Mouse (Mus musculus): ENCODE data around the gene Ndrg2.
A peak's percentile ranks its signal among the peaks of the same experiment; 100 is the strongest.

Ndrg2 gene

GRCm38 (mm10) chr14:51913062-51913959 lies 647 bp downstream of the Ndrg2 start:
- DNase-seq (ENCODE audit: extremely low read depth, low read depth, low spot score): no peak

GRCm38 (mm10) chr14:51912391-51913061 lies 1.4 kb downstream of the Ndrg2 start:
- no peak for DNase-seq (ENCODE audit: extremely low read depth, low read depth, low spot score)

DNA sequence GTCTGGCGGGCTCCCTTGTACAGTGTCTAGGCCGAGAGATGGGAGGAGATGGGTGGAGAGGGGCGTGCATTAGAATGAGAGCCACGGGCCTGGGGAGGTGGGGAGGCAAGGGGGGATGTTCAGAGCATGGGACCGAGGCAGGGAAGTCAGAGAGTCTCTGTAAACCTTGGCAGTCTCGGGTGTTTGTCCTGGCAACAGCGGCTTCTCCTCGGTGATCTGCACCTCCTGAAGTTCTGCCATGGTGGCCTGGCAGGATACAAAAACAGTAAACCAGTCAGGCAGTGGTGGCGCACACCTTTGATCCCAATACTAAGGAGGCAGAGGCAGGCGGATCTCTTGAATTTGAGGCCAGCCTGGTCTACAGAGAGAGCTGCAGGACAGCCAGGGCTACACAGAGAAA lies 2.7 kb downstream of the Ndrg2 start:
- no peak for DNase-seq (ENCODE audit: extremely low read depth, low read depth, low spot score)

GRCm38 (mm10) chr14:51906102-51906501 lies 7.9 kb downstream of the Ndrg2 start:
- DNase-seq (ENCODE audit: extremely low read depth, low read depth, low spot score): no peak

- DNase-seq (ENCODE audit: extremely low read depth, low read depth, low spot score): no peak
Measured at GRCm38 (mm10) chr14:51904706-51905105, 9.3 kb downstream of the Ndrg2 start.

- no peak for DNase-seq (ENCODE audit: extremely low read depth, low read depth, low spot score)
Measured at GRCm38 (mm10) chr14:51903782-51904181, 10.2 kb downstream of the Ndrg2 start.

DNA sequence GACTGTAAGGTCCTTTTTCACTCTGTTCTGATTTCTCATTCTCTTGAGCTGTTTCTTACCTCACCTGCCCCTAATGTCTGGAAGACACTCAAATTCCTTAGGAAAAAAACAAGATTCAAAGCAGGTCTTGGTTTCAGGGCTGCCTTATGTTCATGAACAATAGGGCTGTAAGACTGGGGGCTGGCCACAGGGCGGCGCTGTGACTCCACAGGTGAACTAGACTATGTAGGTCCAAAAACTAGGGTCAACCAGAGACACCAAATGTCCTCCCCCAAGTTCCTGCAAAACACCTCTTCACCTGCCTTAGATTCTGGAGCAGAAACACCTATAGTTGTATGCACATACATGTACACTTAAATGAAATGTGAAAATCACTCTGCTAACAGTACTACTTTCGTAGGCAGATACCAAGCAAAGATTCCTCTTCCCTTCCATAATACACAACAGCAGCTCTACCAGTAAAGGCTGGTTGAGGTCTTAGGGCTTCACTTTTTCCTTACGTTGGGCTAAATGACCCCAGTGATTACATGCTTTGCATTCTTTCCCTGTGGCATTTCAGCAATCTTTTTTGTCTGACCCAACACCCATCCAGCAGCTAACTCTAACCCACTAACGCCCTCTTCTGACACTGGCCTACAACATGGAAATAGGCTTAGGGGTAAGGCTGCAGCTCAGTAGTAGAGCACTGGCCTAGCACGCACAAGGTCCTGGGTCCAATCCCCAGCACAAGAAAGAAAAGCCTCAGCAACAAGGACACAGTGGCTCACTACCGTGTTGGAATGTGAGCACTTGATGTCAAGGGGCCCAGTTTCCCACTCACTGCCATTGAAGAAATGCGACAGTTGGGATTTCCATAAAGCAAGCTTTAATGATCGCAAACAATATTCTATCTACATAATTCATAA lies 10.9 kb downstream of the Ndrg2 start:
- no peak for DNase-seq (ENCODE audit: extremely low read depth, low read depth, low spot score)

- no peak for DNase-seq (ENCODE audit: extremely low read depth, low read depth, low spot score)
Measured at GRCm38 (mm10) chr14:51899351-51899750, 14.6 kb downstream of the Ndrg2 start.

DNA sequence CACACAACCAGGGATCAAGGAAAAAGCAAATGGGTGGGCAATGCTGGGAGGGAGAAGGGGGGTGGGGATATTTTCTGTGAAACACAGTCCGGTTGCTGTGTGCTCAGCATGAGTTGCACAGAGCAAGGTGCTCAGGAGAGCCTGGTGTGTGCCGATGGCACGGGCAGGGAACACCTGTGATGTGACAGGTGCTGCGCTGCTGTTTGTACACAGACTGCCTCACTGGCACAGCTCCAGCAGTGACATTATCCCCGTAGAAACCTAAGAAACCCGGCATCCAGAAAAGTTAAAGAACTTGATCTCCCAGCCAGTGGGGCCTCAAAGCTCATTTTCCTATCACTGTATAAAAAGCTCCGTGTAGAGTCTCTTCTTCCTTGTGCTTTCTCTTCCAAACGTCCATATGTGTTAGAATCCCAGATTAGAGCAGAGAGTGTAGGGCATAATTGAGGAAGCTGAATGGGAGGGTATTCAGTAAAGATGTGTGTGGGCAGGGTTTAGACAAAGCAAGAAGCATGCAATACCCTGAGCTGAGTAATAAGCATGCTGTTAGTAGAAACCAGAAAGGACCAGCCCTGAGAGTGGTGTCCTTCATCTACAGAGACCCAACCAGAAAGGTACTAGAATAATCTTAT lies 17.3 kb downstream of the Ndrg2 start:
- DNase-seq (ENCODE audit: extremely low read depth, low read depth, low spot score): no peak

DNA sequence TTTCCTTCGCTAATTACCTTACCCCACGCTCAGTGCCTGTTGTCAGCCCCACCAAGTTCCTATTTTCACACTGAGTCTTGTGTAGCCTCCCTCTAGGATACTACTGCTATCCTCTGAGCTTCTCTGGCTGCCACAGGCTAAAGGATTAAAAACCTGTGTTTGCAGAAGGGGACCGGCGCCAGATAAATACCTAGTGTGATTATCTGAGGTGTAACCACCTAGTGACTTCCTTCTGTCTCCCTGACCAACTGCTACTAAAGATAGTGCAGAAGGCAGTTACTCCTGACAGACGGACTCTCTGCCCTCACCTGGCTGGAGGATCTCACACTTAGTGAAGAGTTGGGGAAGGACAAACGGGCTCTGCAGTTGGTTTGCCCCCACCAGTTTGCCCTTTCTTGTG lies 17.9 kb downstream of the Ndrg2 start:
- DNase-seq (ENCODE audit: extremely low read depth, low read depth, low spot score): no peak

DNA sequence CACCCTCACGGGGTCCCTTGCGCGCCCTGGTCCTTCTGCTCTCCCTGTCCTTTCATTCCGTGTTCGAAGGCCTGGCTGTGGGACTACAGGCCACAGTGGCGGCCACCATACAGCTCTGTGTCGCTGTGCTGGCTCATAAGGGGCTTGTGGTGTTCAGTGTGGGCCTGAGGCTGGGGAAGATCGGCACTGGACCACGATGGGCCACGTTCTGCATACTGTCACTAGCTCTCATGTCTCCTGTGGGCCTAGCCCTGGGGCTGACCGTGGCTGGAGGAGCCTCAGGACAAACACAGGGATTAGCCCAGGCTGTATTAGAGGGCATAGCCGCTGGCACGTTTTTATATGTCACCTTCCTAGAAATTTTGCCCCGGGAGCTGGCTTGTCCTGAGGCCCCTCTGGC lies 18.9 kb downstream of the Ndrg2 start:
- no peak for DNase-seq (ENCODE audit: extremely low read depth, low read depth, low spot score)

- DNase-seq (ENCODE audit: extremely low read depth, low read depth, low spot score): no peak
Measured at GRCm38 (mm10) chr14:51893809-51894208, 20.1 kb downstream of the Ndrg2 start.

DNA sequence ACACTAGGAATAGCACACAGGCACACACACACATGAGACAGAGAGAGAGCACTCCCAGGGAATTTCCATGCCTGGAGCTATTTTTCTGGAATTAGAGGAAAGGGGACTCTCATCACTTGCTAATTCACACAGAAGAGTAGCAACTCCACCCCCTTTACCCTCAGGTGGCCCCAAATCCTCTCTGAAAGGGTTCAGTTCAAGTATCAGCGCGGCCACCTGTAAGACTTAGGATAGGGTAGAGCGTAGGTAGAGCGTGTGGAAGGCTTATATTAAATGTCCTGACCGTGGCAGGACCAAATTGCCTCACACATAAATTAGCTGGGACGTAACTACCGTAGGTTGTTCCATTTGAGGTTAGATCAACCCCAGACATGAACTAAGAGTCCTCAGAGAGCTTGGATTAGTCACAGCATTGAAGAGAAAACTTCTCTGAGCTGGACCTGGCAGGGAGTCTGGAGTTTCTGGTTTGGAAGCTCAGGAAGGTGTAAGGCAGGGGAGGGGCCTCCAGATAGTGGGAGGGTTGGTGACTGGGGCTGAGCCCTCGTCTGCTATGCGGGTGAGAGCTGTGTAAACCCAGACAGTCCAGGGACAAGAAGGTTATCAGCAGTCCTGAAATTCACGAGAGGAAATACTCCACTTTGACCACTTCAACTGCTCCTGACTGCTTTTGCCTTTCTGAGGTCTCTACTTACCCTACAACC lies 20.7 kb downstream of the Ndrg2 start:
- DNase-seq (ENCODE audit: extremely low read depth, low read depth, low spot score): peak; percentile 87

GRCm38 (mm10) chr14:51892191-51892939 lies 21.6 kb downstream of the Ndrg2 start, which contains the start of gene Slc39a2:
Gene Slc39a2, plus strand, starts transcription at chr14:51892889.
- no peak for DNase-seq (ENCODE audit: extremely low read depth, low read depth, low spot score)

DNA sequence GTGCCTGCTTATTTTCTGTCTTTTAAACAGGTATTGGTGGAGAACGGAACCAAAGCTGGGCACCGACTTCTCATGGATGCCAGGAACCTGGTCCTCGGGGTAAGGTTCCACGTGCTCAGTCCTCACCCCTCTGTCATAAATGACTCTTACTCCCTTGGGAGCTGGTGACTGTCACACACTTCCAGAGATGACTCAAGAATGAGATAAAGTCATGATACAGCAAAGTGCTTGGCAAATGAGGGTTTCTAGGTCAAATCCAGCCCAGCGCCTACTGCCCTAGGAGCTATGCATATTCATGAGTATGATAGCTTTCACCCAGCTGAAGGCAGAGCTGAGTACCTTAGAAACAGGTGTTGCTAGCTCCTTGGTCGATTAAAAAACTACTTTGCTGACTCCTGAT lies 24.1 kb downstream of the Ndrg2 start:
- no peak for DNase-seq (ENCODE audit: extremely low read depth, low read depth, low spot score)

DNA sequence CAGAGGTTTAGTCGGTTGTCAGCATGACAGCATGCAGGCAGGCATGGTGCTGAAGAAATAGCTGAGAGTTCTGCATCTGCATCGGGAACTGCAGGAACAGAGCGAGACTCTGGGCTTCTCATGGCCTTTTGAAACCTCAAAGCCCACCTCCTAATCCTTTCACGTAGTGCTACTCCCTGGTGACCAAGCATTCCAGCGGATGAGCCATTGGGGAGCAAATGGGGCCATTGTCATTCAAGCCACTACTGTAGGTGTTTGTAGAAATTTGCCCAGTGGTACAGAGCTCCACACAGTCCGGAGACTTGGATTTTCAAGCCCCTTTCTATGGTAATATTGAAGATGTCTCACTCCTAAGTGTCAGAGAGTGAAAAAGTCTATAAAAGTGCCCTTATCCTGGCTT lies 27.9 kb downstream of the Ndrg2 start:
- no peak for DNase-seq (ENCODE audit: extremely low read depth, low read depth, low spot score)

DNA sequence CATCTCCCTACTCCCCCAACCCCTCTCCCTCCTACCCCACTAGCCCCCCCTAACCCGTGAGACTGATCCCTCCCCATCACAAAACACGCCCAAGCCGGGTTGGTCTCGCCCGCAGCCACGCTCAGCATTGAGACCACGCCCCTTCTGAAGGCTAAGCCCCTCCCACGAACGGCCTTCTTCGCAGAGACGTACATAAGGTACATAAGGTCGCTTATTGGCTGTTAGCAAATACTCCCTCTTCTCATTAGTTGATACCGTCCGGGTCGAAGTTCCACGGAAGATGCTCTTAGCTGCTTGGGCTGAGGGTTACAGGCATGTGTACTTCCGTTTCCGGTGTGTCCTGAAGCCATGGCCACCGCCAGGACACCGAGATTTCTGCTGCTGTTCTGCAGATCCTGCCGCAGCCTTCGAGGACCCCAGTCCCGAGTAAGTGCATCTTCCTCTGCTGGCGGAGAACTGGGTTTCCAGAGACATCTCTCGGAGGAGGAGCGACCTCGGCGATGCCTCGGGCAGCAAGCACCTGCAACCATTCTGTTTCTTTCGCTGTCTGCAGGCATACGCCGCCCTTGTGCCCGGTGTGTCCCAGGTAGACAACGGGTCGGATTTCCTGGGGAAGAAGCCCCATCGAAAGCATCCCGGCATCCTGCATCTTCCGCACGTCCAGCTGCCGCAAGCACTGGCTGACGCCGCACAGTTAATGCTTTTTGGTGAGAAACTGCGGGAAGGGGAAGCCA lies 29.2 kb downstream of the Ndrg2 start, which contains the start of gene Mettl17:
TSS of gene Mettl17 (plus strand) at position 245 of the 734 bp plus-strand sequence.
- DNase-seq (ENCODE audit: extremely low read depth, low read depth, low spot score): peak; percentile 76

DNA sequence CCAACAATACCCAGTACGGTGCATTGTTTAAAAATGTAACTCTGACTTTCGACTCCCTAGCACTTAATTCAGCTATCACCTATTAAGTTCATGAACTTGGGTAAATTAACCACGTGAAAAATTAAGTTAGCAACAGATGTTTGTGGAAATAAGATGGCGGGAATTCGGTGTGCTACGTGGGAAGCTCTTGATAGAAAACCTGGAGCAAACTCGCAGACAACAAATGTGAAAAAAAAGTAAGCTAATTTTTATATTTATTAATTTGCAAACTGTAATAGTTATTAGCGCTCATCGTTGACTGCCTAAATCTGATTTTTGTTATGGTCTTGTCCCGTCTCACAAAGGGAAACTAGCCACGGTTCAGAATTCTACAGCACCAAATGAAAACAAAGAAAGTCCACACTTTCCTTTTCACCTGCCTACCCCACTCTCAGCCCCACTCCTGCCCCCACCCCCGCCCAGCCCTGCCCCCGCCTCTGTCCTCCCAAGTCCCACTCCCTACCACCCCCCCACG lies 29.9 kb downstream of the Ndrg2 start:
- DNase-seq (ENCODE audit: extremely low read depth, low read depth, low spot score): no peak
